Mouse (Mus musculus) ES-E14 (cell line): ENCODE measurements around the gene Hist1h2ad. TPM values are rescaled to one million over a fixed set of nuclear protein-coding genes. Genes with fewer than 3 reads are reported as not detected.
"Not testable (repeated sequence)": the region's sequence is repeated elsewhere in the genome, so short reads cannot be mapped to it uniquely, and the experiment has no call there.

Source experiments
- DNase-seq: peaks from one replicate; pipeline ENCODE4 v3.0.0-alpha.2; 2013; ENCODE audit warnings: low read depth, low spot score
- H3K27ac ChIP-seq: 2 replicates; pipeline ENCODE4 v1.5.1; 2012; ENCODE audit warnings: low read depth, mild to moderate bottlenecking, low read length, moderate library complexity, mixed read lengths; ENCODE audit not compliant: poor library complexity, insufficient read depth, severe bottlenecking
- H3K36me3 ChIP-seq: 2 replicates; pipeline ENCODE4 v1.6.1; 2012; ENCODE audit warnings: mild to moderate bottlenecking, low read length, moderate library complexity, mixed read lengths; ENCODE audit not compliant: control insufficient read depth, poor library complexity, insufficient read depth, severe bottlenecking
- H3K4me1 ChIP-seq, 2 experiments: fragments of 150-350 bp in 1 of 2; sonication (generic) in 1 of 2; 2 replicates each; pipeline ENCODE4 v1.6.1; 2012; ENCODE audit warnings: low read length in 2 of 2, mild to moderate bottlenecking in 1 of 2, mixed read lengths in 1 of 2; ENCODE audit not compliant: control insufficient read depth in 2 of 2, insufficient read depth in 2 of 2, poor library complexity in 1 of 2
- H3K4me3 ChIP-seq, 2 experiments: fragments of 150-350 bp in 1 of 2; sonication (generic) in 1 of 2; 2 replicates each; pipeline ENCODE4 v1.5.1; 2012; ENCODE audit warnings: low read length in 2 of 2, low read depth in 1 of 2, mild to moderate bottlenecking in 1 of 2, mixed read lengths in 1 of 2; ENCODE audit not compliant: insufficient read depth in 1 of 2, poor library complexity in 1 of 2, severe bottlenecking in 1 of 2
- H3K9ac ChIP-seq: 2 replicates; pipeline ENCODE4 v1.6.1; 2012; ENCODE audit warnings: low read depth, mild to moderate bottlenecking, low read length, mixed read lengths; ENCODE audit not compliant: poor library complexity, insufficient read depth, severe bottlenecking
- H3K9me3 ChIP-seq: fragments of 150-350 bp; sonication (generic); 2 replicates; pipeline ENCODE4 v1.6.1; 2012; ENCODE audit warnings: low read depth, mild to moderate bottlenecking, low read length; ENCODE audit not compliant: control insufficient read depth, insufficient read depth
- CHD2 ChIP-seq: IDR thresholded peaks from 2 replicates; pipeline ENCODE4 v1.6.1; 2014; ENCODE audit warnings: mild to moderate bottlenecking, low read depth, low read length, inconsistent platforms
- HCFC1 ChIP-seq: IDR thresholded peaks from 2 replicates; pipeline ENCODE4 v1.6.1; 2012; ENCODE audit warnings: low read length, inconsistent platforms, borderline replicate concordance; ENCODE audit not compliant: insufficient read depth
- MAFK ChIP-seq: IDR thresholded peaks from 2 replicates; pipeline ENCODE4 v1.6.1; 2014; ENCODE audit warnings: mild to moderate bottlenecking, low read depth, low read length, inconsistent platforms; ENCODE audit not compliant: insufficient read depth
- ZC3H11A ChIP-seq: IDR thresholded peaks from 2 replicates; pipeline ENCODE4 v1.6.1; 2012; ENCODE audit warnings: low read depth, mild to moderate bottlenecking, inconsistent platforms, low read length, borderline replicate concordance
- ZNF384 ChIP-seq: IDR thresholded peaks from 2 replicates; pipeline ENCODE4 v1.6.1; 2012; ENCODE audit warnings: low read depth, low read length, inconsistent platforms
- in situ Hi-C, 2 experiments: fragments of 600-800 bp; cut with MboI; formaldehyde crosslinking; loops; one replicate each; pipeline ENCODE4 v1.15.1; 2025; ENCODE audit warnings: low sequenced_read_pairs in 2 of 2, inconsistent platforms in 1 of 2; ENCODE audit not compliant: unreplicated experiment in 2 of 2
- total RNA-seq: library from RNA; depleted of rRNA; stranded (reverse); fragments of 300-350 nt; gene quantifications from 2 replicates; pipeline ENCODE4 v1.2.3, GENCODE M21; 2012

The Hist1h2ad gene
- total RNA-seq, 1 experiment: 1,000 TPM

GRCm38 (mm10) chr13:23534368-23535131 is 39.6 kb upstream of the Hist1h2ad start:
- in situ Hi-C loops: loop anchor here in 1 of 2 experiments (25.0 kb wide), 1 partner anchor 1497 kb away; the partner anchor contains the start of genes Hist1h2ag, Hist1h2ah, Hist1h2bj and Hist1h2bk
- Histone ChIP-seq H3K9ac (peak overlapping the region; percentile 85), H3K4me1 (peaks cover 0 to 2% of the 10 kb centered on the region in 2 experiments; a peak in 1 of 4 replicates), H3K9me3 (no peaks in the 10 kb centered on the region), H3K36me3 (no peaks in the 10 kb centered on the region), H3K27ac (peak overlapping the region; percentile 73; the same call in 1 of the 2 replicates), H3K4me3 (peak overlapping the region; percentile 62 to 72)
- no peak for TF ChIP-seq HCFC1
- TF ChIP-seq ZC3H11A: no peak
- TF ChIP-seq MAFK: no peak
- no peak for TF ChIP-seq ZNF384
- no peak for TF ChIP-seq CHD2
- DNase-seq: no peak

GRCm38 (mm10) chr13:23535137-23536075 is 38.8 kb upstream of the Hist1h2ad start, which contains the start of gene Hist1h3g:
TSS of gene Hist1h3g (plus strand) at chr13:23535422.
- in situ Hi-C loops: loop anchor here in 1 of 2 experiments (25.0 kb wide), 1 partner anchor 1498 kb away; the partner anchor contains the start of genes Hist1h2ag, Hist1h2ah, Hist1h2bj and Hist1h2bk

GRCm38 (mm10) chr13:23536076-23536822 is 37.9 kb upstream of the Hist1h2ad start:
- Histone ChIP-seq H3K27ac (peak overlapping the region; percentile 87; the same call in 1 of the 2 replicates), H3K4me3 (peak overlapping the region; percentile 64 to 79), H3K4me1 (peaks cover 0 to 2% of the 10 kb centered on the region in 2 experiments; a peak in 1 of 4 replicates), H3K9me3 (no peaks in the 10 kb centered on the region), H3K9ac (peak overlapping the region; percentile 60; the same call in 1 of the 2 replicates), H3K36me3 (no peaks in the 10 kb centered on the region)
- TF ChIP-seq ZC3H11A (no peak), HCFC1 (no peak), CHD2 (no peak)
- in situ Hi-C loops: loop anchor here in 1 of 2 experiments (25.0 kb wide), 1 partner anchor 1499 kb away; the partner anchor contains the start of genes Hist1h2ag, Hist1h2ah, Hist1h2bj and Hist1h2bk
- no peak for DNase-seq

More at GRCm38 (mm10) chr13:23535137-23536075, 38.8 kb upstream of the Hist1h2ad start, which contains the start of gene Hist1h3g:
- Histone ChIP-seq H3K9ac (peak within 1 kb of the TSS; percentile 92), H3K27ac (peak within 1 kb of the TSS; percentile 87), H3K4me3 (peak within 1 kb of the TSS; percentile 72 to 79)
- not testable (repeated sequence) for H3K9me3 ChIP-seq, H3K36me3 ChIP-seq, H3K4me1 ChIP-seq
- peak; percentile 92 for DNase-seq
- 0 out of 2 replicates have a peak, but pooled peaks have one; percentile 37 for TF ChIP-seq HCFC1
- peak; percentile 86 for TF ChIP-seq CHD2
